Mouse (Mus musculus) thymus, postnatal 36 days (tissue): Measurements from ENCODE around the gene Gm7137.
A peak's percentile ranks its signal among the peaks of the same experiment; 100 is the strongest.
"Not testable (repeated sequence)": the region's sequence is repeated elsewhere in the genome, so short reads cannot be mapped to it uniquely, and the experiment has no call there.

Experiments
- DNase-seq, 2 experiments: peaks; one replicate each; pipeline ENCODE4 v3.0.0; 2022; ENCODE audit warnings: mixed read lengths in 2 of 2

Gm7137 gene

DNA sequence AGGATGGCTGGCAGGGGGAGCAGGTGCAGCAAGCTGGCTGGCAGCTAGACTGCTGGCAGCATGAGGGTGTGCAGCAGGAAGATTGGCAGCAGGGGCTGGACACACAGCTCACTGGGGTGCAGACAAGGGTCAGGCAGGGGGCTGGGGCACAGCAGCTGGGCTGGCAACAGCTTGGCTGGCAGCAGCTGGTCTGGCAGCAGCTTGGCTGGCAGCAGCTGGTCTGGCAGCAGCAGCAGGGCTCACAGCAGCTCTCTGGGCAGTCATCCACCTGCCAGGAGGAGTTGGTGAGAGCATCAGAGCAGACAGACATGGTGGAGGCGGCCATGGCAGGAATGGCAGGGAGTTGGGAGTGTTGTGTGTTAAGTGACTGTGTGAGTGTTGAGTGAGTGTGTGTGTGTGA is at the start of gene Gm7137:
Gene Gm7137, minus strand, starts transcription at position 325 of the 400 bp plus-strand sequence.
- not testable (repeated sequence) for DNase-seq

DNA sequence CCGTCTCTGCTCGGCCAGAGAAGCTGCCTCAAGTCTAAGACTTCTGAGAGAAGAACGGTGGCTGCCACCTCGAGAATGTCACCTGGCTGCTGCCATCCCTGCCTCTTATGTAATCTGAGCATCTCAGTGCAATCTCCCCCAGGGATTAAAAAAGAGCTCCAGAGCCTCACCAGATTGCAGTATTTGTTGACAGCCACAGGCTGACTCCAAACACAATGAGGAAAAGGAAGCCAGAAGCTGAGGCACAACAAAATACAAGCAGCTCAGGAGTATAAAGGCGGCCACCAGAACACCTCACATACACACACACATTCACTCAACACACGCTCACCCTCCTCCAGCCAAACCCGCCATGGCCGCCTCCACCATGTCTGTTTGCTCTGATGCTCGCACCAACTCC is 47.6 kb upstream of the Gm7137 start, which contains the start of gene Krtap10-10:
Gene Krtap10-10, plus strand, starts transcription at position 301 of the 400 bp plus-strand sequence.
- no peak for DNase-seq

DNA sequence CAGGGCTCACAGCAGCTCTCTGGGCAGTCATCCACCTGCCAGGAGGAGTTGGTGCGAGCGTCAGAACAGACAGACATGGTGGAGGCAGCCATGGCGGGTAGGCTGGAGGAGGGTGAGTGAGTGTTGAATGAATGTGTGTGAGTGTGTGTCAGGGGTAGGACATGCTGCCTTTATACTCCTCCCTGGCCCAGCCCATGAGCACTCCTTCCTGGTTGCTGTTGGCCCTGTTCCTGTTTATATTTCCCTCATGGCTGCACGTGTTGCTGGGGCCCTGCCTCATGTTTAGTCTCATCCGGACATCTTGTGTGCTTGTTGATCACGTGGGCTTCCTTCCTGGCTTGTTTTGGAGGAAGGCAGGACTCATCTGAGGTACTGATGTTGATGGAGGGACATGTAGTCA is 39.0 kb upstream of the Gm7137 start, which contains the start of gene Krtap10-4:
Gene Krtap10-4, minus strand, starts transcription at position 145 of the 400 bp plus-strand sequence.
- no peak for DNase-seq

DNA sequence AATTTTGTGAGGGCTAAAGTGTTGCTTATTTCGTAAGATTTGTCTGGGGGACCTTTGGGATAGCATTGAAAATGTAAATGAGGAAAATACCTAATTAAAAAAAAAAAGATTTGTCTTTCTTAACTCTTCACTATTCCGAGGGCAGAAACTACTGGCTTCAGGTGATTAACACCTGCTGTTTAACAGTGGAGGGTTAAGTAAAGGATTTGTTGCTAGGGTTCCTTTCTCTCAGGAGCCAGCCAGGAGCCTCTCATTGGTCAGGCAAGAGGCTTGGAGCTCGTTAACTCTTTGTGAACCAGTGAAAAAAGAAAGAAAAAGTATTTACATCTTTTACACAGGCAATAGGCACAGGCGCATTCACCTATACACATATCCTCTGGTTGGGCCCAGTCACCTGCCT is 31.2 kb upstream of the Gm7137 start:
- no peak for DNase-seq

DNA sequence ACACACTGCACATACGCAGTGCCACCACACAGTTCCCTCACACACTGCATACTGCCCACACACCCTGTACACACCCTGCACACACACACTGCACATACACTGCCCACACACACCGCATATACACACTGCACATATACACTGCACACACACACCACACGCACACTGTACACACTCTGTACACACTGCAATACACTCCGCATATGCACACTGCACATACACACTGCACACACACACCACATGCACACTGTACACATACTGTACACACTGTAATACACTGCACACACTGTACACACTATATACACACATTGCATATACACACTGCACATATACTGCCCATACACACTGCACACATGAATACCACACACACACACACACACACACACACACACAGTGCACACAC is 30.5 kb upstream of the Gm7137 start:
- no peak for DNase-seq

DNA sequence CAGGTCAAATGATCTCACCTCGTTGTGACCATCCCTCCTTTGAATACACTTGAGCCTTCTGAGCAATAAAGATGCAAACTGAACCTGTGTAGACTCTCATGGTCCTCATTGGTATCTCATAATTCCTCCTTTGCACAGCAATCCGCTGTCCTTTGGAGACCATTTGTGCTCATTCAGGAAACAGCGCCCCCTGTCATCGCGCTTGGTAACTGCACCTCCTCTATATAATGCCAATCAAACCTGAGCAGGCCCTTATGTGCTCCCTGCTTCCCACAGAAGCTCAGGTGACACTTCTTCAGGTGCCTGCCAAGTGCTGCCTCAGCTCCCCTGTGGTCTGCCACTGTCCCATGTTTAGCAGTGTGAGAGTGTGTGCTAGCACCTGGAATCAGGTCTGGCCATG is 27.5 kb upstream of the Gm7137 start:
- DNase-seq = peak; percentile 26 to 38

DNA sequence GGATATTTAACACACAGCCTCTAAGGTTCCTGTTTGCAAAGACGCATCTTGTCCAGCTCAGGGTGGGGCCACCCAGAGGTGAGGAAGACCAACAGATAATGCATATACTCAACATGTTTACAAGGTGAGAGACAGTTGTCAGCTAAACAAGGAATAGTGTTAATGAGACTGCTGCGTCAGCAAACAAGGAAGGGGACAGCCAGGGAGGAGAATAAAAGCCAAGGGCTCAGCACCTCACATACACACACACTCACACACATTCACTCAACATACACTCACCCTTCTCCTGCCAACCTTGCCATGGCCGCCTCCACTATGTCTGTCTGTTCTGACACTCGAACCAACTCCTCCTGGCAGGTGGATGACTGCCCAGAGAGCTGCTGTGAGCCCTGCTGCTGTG is 26.4 kb upstream of the Gm7137 start, which contains the start of gene Gm2696:
Gene Gm2696, plus strand, starts transcription at position 301 of the 400 bp plus-strand sequence.
- DNase-seq = no peak

DNA sequence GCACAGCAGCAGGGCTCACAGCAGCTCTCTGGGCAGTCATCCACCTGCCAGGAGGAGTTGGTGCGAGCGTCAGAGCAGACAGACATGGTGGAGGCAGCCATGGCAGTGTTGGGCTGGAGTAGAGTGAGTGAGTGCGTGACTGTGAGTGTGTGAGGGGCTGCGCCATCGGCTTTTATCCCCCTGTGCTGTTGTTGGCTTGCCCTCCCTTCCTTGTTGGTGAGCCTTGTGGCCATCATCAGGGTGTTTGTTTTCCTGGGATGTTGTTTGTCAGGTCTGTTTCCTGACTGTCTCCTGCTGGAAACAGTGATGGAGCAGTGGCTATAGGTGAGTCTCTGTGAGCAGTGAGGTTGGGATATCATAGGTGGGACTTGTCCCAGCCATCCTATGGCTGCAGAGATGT is 23.7 kb upstream of the Gm7137 start, which contains the start of gene Gm9507:
Gene Gm9507, minus strand, starts transcription at position 101 of the 400 bp plus-strand sequence.
- DNase-seq = no peak

DNA sequence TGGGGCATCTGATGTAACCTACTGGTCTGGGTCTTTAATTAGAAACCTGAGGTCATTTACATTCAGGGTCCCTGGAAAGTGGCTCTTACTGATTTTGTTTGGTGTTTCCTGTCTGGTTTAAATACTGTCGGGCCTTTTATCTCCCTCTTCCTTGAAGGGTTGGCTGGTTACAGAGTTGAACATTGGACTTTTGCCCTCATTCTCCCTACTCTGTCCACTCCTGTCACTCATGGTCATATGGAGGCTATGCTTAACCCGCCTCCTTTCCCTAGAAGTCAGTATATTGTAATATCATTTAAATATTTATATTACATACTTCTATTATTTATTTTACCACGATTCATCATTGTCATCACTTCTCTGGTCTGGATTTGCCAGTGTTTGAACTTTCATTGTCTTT is 16.1 kb upstream of the Gm7137 start:
- DNase-seq = no peak

DNA sequence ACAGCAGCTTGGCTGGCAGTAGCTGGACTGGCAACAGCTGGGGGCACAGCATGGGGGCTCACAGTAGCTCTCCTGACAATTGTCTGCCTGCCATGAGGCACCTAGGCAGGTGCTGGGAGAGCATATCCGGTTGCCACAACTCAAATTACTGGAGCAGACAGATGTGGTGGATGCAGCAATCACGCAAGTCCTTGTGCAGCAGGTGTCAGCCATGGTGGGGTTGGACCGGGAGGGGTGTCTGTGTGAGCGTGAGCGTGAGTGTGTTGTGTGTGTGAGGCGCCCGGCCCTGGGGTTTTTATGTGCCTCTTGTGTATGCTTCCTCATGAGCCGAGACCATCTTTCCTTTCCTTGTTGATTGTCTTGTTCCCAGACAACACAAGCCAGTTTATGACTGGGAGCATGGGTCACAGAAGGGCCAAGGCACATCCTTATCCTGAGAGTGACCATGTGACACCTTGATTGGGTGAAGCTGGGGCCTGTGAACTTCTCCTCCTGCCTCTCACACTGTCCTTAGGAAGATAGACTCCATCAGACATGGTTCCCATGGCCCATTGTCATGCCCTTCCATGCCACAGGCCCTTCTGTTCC is 11.0 kb upstream of the Gm7137 start, which contains the start of gene Gm19668:
Gene Gm19668, minus strand, starts transcription at position 213 of the 588 bp plus-strand sequence.
- no peak for DNase-seq

DNA sequence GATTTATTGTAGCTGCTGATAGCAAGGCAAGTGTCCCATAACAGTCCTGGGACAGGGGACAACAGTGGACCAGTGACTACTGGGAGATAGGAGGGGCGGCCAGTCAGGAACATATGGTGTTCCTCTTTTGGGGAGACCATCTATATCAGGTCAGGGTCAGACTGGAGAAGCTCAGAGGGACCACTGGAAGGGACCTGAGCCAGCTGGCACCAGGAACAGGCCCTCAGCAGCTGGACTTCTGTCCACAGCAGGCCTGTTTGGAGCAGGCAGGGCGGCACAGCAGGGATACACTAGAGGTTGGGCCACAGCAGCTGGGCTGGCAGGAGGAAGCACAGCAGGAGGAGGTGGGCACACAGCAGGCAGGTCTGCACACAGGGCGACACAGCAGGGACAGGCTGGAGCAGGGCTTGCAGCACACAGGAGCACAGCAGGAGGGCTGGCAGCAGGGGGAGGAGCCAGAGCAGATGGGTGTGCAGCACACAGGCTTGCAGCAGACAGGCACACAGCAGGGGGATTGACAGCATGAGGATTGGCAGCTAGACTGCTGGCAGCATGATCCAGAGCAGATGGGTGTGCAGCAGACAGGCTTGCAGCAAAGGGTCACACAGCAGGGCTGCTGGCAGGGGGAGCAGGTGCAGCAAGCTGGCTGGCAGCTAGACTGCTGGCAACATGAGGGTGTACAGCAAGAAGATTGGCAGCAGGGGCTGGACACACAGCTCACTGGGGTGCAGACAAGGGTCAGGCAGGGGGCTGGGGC is 10.3 kb upstream of the Gm7137 start:
- DNase-seq = not testable (repeated sequence)

DNA sequence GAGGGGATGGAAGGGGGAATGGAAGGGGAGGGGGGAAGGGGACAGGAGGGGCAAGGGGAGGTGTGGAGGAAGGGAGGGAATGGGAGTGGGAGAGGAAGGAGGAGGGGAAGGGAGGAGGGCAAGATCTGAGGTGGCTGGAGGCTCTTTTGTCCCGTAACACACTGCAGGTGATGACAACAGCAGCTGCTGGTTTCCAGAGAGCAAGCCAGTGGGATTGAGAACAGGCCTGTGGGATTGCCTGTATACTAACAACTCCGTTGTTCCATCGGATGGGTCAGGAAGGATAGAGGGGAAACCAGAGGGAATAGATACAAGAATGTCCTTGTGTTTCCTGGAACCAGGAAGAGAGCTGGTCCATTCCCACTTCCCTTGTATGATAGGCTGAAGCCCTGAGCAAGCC is 9.7 kb upstream of the Gm7137 start:
- DNase-seq = no peak

DNA sequence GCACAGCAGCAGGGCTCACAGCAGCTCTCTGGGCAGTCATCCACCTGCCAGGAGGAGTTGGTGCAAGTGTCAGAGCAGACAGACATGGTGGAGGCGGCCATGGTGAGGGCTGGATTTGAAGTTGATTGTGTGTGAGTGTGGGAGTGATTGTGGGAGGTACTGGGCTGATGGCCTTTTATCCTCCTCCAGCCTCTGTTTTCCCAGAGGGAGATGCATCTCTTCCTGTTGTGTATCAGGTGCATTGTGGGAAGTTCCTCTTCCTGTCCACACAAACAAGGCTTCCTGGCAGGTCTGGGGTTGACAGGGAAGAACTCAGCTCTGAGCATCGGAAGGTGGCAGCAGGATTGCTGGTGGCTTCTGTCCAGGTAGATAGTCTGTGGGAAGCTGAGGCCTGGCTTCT is 7.0 kb upstream of the Gm7137 start, which contains the start of gene Gm9639:
Gene Gm9639, minus strand, starts transcription at position 101 of the 400 bp plus-strand sequence.
- no peak for DNase-seq

DNA sequence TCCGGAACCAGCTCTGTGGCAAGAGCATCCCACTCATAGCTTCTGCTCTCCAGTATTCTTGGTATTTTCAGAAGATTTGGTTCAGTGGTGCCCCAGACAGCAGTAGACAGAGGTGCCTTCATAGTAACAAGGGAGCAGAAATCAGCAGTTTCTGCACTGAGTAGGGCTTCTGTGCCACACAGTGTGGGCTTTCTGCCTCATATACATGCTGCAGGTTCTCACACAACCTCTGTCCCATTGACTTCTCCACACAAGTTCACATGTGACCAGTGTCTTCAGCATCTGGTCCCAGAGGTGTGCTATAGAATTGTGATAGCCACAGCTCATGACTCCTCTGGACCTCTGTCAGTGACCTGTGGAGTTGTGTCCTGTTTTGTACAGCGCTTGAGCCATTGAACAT is 621 bp upstream of the Gm7137 start:
- no peak for DNase-seq

DNA sequence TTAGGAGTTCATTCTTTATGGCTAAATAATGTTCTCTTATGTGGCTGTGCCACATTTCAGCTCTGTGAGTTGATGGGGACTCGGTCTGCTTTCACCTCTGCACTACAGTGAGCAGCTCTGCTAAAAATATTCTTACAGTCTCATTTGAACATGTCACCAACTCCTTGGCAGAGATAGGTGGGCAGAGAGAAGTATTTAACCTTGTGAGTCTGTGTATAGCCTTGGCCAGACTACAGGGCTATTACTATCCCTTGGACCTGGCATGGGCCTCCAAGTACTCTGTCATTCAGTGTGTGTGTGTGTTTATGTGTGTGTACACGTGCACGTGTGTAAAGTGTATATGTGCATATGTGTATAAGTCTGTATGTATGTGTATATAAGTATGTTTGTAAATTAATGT is 4.6 kb downstream of the Gm7137 start:
- DNase-seq = not testable (repeated sequence)

DNA sequence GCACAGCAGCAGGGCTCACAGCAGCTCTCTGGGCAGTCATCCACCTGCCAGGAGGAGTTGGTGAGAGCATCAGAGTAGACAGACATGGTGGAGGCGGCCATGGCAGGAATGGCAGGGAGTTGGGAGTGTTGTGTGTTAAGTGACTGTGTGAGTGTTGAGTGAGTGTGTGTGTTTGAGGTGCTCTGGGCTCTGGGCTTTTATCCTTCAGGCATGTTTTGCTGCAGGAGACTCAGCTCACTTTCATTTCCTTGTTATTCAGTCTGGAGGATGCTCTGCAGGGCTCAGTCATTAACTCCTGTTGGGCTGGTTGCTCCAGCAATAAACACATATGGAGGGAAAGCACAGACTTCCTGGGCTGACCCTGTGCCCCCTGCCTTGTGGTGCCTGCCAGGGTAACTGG is 5.6 kb downstream of the Gm7137 start, which contains the start of gene Gm3250:
Gene Gm3250, minus strand, starts transcription at position 101 of the 400 bp plus-strand sequence.
- not testable (repeated sequence) for DNase-seq

DNA sequence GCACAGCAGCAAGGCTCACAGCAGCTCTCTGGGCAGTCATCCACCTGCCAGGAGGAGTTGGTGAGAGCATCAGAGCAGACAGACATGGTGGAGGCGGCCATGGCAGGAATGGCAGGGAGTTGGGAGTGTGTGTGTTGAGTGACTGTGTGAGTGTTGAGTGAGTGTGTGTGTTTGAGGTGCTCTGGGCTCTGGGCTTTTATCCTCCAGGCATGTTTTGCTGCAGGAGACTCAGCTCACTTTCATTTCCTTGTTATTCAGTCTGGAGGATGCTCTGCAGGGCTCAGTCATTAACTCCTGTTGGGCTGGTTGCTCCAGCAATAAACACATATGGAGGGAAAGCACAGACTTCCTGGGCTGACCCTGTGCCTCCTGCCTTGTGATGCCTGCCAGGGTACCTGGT is 11.2 kb downstream of the Gm7137 start, which contains the start of gene Gm7138:
Gene Gm7138, minus strand, starts transcription at position 101 of the 400 bp plus-strand sequence.
- not testable (repeated sequence) for DNase-seq

DNA sequence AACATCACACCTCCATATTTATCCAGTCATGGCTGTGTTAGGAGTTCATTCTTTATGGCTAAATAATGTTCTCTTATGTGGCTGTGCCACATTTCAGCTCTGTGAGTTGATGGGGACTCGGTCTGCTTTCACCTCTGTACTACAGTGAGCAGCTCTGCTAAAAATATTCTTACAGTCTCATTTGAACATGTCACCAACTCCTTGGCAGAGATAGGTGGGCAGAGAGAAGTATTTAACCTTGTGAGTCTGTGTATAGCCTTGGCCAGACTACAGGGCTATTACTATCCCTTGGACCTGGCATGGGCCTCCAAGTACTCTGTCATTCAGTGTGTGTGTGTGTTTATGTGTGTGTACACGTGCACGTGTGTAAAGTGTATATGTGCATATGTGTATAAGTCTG is 15.9 kb downstream of the Gm7137 start:
- not testable (repeated sequence) for DNase-seq

DNA sequence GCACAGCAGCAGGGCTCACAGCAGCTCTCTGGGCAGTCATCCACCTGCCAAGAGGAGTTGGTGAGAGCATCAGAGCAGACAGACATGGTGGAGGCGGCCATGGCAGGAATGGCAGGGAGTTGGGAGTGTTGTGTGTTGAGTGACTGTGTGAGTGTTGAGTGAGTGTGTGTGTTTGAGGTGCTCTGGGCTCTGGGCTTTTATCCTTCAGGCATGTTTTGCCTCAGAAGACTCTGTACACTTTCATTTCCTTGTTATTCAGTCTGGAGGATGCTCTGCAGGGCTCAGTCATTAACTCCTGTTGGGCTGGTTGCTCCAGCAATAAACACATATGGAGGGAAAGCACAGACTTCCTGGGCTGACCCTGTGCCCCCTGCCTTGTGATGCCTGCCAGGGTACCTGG is 16.8 kb downstream of the Gm7137 start, which contains the start of gene Gm3238:
Gene Gm3238, minus strand, starts transcription at position 101 of the 400 bp plus-strand sequence.
- not testable (repeated sequence) for DNase-seq

DNA sequence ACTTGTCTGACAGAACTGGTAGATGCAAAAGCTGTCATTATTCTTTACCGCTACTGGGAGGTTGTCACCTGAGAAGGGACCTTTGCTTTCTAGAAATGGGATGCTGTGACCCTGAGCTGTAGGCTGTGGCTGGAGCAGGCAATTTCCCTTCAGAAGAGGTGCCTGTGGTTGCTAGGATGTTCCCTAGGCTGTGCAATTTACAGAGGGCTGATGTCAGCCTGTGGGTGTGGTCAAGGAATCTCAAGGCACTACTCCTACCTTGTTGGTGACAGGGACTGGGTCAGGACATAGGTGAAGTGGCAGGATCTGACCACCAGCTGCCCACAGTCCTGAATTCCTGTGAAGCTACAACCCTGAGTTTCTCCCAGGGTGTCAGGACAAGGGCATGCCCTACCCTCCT is 18.3 kb downstream of the Gm7137 start:
- DNase-seq = no peak

DNA sequence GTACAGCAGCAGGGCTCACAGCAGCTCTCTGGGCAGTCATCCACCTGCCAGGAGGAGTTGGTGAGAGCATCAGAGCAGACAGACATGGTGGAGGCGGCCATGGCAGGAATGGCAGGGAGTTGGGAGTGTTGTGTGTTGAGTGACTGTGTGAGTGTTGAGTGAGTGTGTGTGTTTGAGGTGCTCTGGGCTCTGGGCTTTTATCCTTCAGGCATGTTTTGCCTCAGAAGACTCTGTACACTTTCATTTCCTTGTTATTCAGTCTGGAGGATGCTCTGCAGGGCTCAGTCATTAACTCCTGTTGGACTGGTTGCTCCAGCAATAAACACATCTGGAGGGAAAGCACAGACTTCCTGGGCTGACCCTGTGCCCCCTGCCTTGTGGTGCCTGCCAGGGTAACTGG is 28.4 kb downstream of the Gm7137 start, which contains the start of gene Gm3233:
Gene Gm3233, minus strand, starts transcription at position 101 of the 400 bp plus-strand sequence.
- DNase-seq = not testable (repeated sequence)

DNA sequence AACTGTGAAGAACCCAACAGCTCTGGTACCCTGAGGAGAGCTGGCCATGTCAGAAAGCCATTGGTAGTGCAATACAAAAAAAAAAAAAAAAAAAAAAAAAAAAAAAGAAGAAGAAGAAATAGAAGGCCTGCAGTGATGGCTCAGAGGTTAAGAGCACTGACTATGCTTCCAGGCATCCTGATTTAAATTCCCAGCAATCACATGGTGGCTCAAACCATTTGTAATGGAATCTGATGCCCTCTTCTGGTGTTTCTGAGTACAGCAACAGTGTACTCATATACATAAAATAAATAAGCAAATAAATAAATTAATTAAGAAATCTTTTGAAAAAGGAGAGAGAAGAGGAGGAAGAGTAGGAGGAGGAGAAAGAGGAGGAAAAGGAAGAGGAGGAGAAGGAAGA is 34.6 kb downstream of the Gm7137 start:
- no peak for DNase-seq

DNA sequence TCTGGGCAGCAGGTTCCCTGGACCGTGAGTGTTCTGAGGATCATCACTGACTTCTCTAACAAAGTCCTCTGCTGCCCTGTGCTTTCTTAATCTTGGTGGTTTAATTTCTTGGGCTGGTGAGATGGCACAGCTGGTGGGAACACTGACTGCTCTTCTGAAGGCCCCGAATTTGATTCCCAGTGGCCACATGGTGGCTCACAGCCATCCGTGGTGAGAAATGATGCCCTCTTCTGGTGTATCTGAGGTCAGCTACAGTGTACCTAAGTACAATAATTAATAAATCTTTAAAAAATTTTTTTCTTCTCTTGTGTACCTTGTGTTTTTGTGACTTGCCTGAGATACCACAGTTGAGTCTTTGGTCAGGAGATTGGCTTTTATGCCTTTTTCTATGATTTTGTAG is 35.7 kb downstream of the Gm7137 start:
- not testable (repeated sequence) for DNase-seq
